Mouse (Mus musculus): ENCODE results near the gene Hdac1.

- TF ChIP-seq CTCF (IDR thresholded peaks at IDR 0.05; ENCODE audit: control insufficient read depth, insufficient read depth, insufficient replicate concordance, low read depth, low read length) (no peak), POLR2A (IDR thresholded peaks at IDR 0.05; ENCODE audit: control insufficient read depth, low read depth, low read length) (no peak)
Measured at GRCm38 (mm10) chr4:129516925-129517324, 25.6 kb downstream of the Hdac1 start.
